Mouse (Mus musculus) liver, embryonic 11.5 days (tissue): ENCODE results near the gene Susd5. TPM values are rescaled to one million over a fixed set of nuclear protein-coding genes. Genes with fewer than 3 reads are reported as not detected.

Experiments
- ATAC-seq: fragments of 200-750 bp; cut with Nextera tagmentation; replicated peaks from 2 replicates; pipeline ENCODE4 v1.8.0; 2017; ENCODE audit warnings: moderate number of reproducible peaks, mild to moderate bottlenecking, moderate TSS enrichment, moderate library complexity; ENCODE audit not compliant: low FRiP score
- DNase-seq: peaks from one replicate; pipeline ENCODE4 v3.0.0-alpha.2; 2017; ENCODE audit warnings: low spot score
- H3K27ac ChIP-seq: fragments of 300-500 bp; sonication (generic); 2 replicates; pipeline ENCODE4 v1.5.1; 2014; ENCODE audit warnings: mild to moderate bottlenecking, low read depth, low read length, control low read depth
- H3K27me3 ChIP-seq: fragments of 300-500 bp; sonication (generic); replicated peaks from 2 replicates; pipeline ENCODE4 v1.6.1; 2014; ENCODE audit warnings: low read length, mixed read lengths; ENCODE audit not compliant: control insufficient read depth, insufficient read depth
- H3K36me3 ChIP-seq: fragments of 300-500 bp; sonication (generic); 2 replicates; pipeline ENCODE4 v1.6.1; 2014; ENCODE audit warnings: mild to moderate bottlenecking, low read length, moderate library complexity, mixed read lengths; ENCODE audit not compliant: control insufficient read depth, insufficient read depth
- H3K4me1 ChIP-seq: fragments of 300-500 bp; sonication (generic); replicated peaks from 2 replicates; pipeline ENCODE4 v1.6.1; 2014; ENCODE audit warnings: low read length, mixed read lengths; ENCODE audit not compliant: control insufficient read depth, insufficient read depth
- H3K4me2 ChIP-seq: fragments of 300-500 bp; sonication (generic); 2 replicates; pipeline ENCODE4 v1.6.1; 2014; ENCODE audit warnings: mild to moderate bottlenecking, control low read depth, moderate library complexity
- H3K4me3 ChIP-seq: fragments of 300-500 bp; sonication (generic); 2 replicates; pipeline ENCODE4 v1.5.1; 2014; ENCODE audit warnings: low read depth, low read length, control low read depth
- H3K9ac ChIP-seq: fragments of 300-500 bp; sonication (generic); 2 replicates; pipeline ENCODE4 v1.6.1; 2014; ENCODE audit warnings: low read depth, low read length, control low read depth
- H3K9me3 ChIP-seq: fragments of 300-500 bp; sonication (generic); 2 replicates; pipeline ENCODE4 v1.6.1; 2016; ENCODE audit warnings: low read length, inconsistent platforms, mixed read lengths; ENCODE audit not compliant: control insufficient read depth
- WGBS: fragments of 180-500 bp; shearing (Covaris S2); extraction: QIAGEN DNeasy Blood & Tissue Kit; methylation state at CpG from one replicate; pipeline ENCODE4 v1.1.7; 2014; 5-methylcytosine and 5-hydroxymethylcytosine counted together
- polyA plus RNA-seq: library from polyadenylated mRNA; unstranded; fragments of >200 nt; fragmentation: Nextera tagmentation; extraction: Ambion mirVana; gene quantifications from 2 replicates; pipeline ENCODE4 v1.2.1, GENCODE M21; 2014

The Susd5 gene
- polyA plus RNA-seq, 1 experiment from 2014 or later = 0.04 TPM

- Histone ChIP-seq H3K4me3 (no peak overlapping the region), H3K27ac (no peak overlapping the region), H3K36me3 (no peaks in the 10 kb centered on the region), H3K9me3 (no peaks in the 10 kb centered on the region; the same call in 1 of the 2 replicates), H3K4me2 (no peak overlapping the region), H3K9ac (no peak overlapping the region), H3K4me1 (no peaks in the 10 kb centered on the region), H3K27me3 (no peaks in the 10 kb centered on the region)
- ATAC-seq (no peak), DNase-seq (no peak)
- WGBS = 77% methylated on average over 7 of the region's 7 CpGs
These were observed 6.8 kb upstream of the Susd5 start for GRCm38 (mm10) chr9:114050106-114050505.

GRCm38 (mm10) chr9:114050778-114051177, 6.2 kb upstream of the Susd5 start:
- DNase-seq (no peak), ATAC-seq (no peak)

GRCm38 (mm10) chr9:114052031-114052430, 4.9 kb upstream of the Susd5 start:
- H3K27ac ChIP-seq = no peak overlapping the region
- no peaks in the 10 kb centered on the region for H3K36me3 ChIP-seq
- WGBS = 78% methylated on average over 4 of the region's 4 CpGs
- no peaks in the 10 kb centered on the region for H3K4me1 ChIP-seq
- H3K9me3 ChIP-seq = no peaks in the 10 kb centered on the region; the same call in 1 of the 2 replicates
- H3K27me3 ChIP-seq = peaks cover 18% of the 10 kb centered on the region
- DNase-seq (no peak), ATAC-seq (0 out of 2 replicates have a peak, but pooled peaks have one; percentile 30)
- no peak overlapping the region for H3K4me2 ChIP-seq
- H3K4me3 ChIP-seq = no peak overlapping the region
- no peak overlapping the region for H3K9ac ChIP-seq

More at GRCm38 (mm10) chr9:114050778-114051177, 6.2 kb upstream of the Susd5 start:
- Histone ChIP-seq H3K27ac (no peak overlapping the region), H3K9ac (no peak overlapping the region), H3K4me3 (no peak overlapping the region), H3K36me3 (no peaks in the 10 kb centered on the region), H3K4me2 (no peak overlapping the region), H3K4me1 (no peaks in the 10 kb centered on the region), H3K27me3 (peaks cover 5% of the 10 kb centered on the region), H3K9me3 (no peaks in the 10 kb centered on the region; the same call in 1 of the 2 replicates)
- WGBS = 84% methylated on average over 16 of the region's 16 CpGs

- Histone ChIP-seq H3K4me3 (no peak overlapping the region), H3K36me3 (no peaks in the 10 kb centered on the region), H3K27ac (no peak overlapping the region), H3K27me3 (peaks cover 26% of the 10 kb centered on the region), H3K4me2 (no peak overlapping the region), H3K4me1 (no peaks in the 10 kb centered on the region), H3K9me3 (no peaks in the 10 kb centered on the region; the same call in 1 of the 2 replicates), H3K9ac (no peak overlapping the region)
- 59% methylated on average over 6 of the region's 6 CpGs for WGBS
- ATAC-seq = no peak
- no peak for DNase-seq
These were observed 4.1 kb upstream of the Susd5 start for GRCm38 (mm10) chr9:114052866-114053265.

GRCm38 (mm10) chr9:114068494-114069053, 11.6 kb downstream of the Susd5 start:
- ATAC-seq = no peak
- no peaks in the 10 kb centered on the region for H3K36me3 ChIP-seq
- H3K27ac ChIP-seq = no peak overlapping the region
- H3K4me2 ChIP-seq = no peak overlapping the region
- 62% methylated on average over 12 of the region's 12 CpGs for WGBS
- no peak for DNase-seq
- no peaks in the 10 kb centered on the region for H3K4me1 ChIP-seq
- H3K27me3 ChIP-seq = no peaks in the 10 kb centered on the region
- H3K4me3 ChIP-seq = no peak overlapping the region
- no peak overlapping the region for H3K9ac ChIP-seq
- no peaks in the 10 kb centered on the region for H3K9me3 ChIP-seq

- Histone ChIP-seq H3K27ac (no peak overlapping the region), H3K4me2 (no peak overlapping the region), H3K9ac (no peak overlapping the region), H3K27me3 (no peaks in the 10 kb centered on the region), H3K4me3 (no peak overlapping the region), H3K4me1 (no peaks in the 10 kb centered on the region), H3K36me3 (no peaks in the 10 kb centered on the region), H3K9me3 (no peaks in the 10 kb centered on the region)
- ATAC-seq (no peak), DNase-seq (no peak)
- WGBS = 60% methylated on average over 6 of the region's 6 CpGs
These were observed 12.4 kb downstream of the Susd5 start for GRCm38 (mm10) chr9:114069372-114069771.

GRCm38 (mm10) chr9:114073681-114074080, 16.7 kb downstream of the Susd5 start:
- 75% methylated on average over 19 of the region's 19 CpGs for WGBS

GRCm38 (mm10) chr9:114086422-114086821, 29.5 kb downstream of the Susd5 start:
- Histone ChIP-seq H3K9me3 (no peaks in the 10 kb centered on the region), H3K9ac (no peak overlapping the region), H3K4me2 (no peak overlapping the region), H3K27me3 (no peaks in the 10 kb centered on the region), H3K36me3 (no peaks in the 10 kb centered on the region), H3K4me3 (no peak overlapping the region), H3K27ac (no peak overlapping the region), H3K4me1 (no peaks in the 10 kb centered on the region)
- 81% methylated on average over 3 of the region's 3 CpGs for WGBS
- ATAC-seq (no peak), DNase-seq (no peak)

More at GRCm38 (mm10) chr9:114073681-114074080, 16.7 kb downstream of the Susd5 start:
- Histone ChIP-seq H3K4me1 (no peaks in the 10 kb centered on the region), H3K27ac (no peak overlapping the region), H3K4me3 (no peak overlapping the region), H3K9ac (no peak overlapping the region), H3K9me3 (no peaks in the 10 kb centered on the region), H3K36me3 (no peaks in the 10 kb centered on the region), H3K4me2 (no peak overlapping the region), H3K27me3 (no peaks in the 10 kb centered on the region)
- no peak for DNase-seq
- ATAC-seq = no peak

GRCm38 (mm10) chr9:114087106-114087815, 30.3 kb downstream of the Susd5 start:
- H3K27ac ChIP-seq = no peak overlapping the region
- H3K4me2 ChIP-seq = no peak overlapping the region
- no peaks in the 10 kb centered on the region for H3K27me3 ChIP-seq
- H3K9me3 ChIP-seq = no peaks in the 10 kb centered on the region
- DNase-seq = no peak
- no peak overlapping the region for H3K9ac ChIP-seq
- H3K36me3 ChIP-seq = no peaks in the 10 kb centered on the region
- no peak overlapping the region for H3K4me3 ChIP-seq
- no peaks in the 10 kb centered on the region for H3K4me1 ChIP-seq
- WGBS = 76% methylated on average over 11 of the region's 11 CpGs
- no peak for ATAC-seq
